Mouse (Mus musculus): ENCODE measurements at regions not wholly inside any gene's neighbourhood (a gene's known extent, or its start where the extent isn't known, plus 50 kb on each side); places are given as distances from the start of the nearest gene placed in this dataset.
"Not testable (repeated sequence)": the region's sequence is repeated elsewhere in the genome, so short reads cannot be mapped to it uniquely, and the experiment has no call there.

- H3K9me3 ChIP-seq (replicated peaks); H3K4me1 ChIP-seq; ATAC-seq (ENCODE audit: low FRiP score); H3K4me3 ChIP-seq (replicated peaks); H3K36me3 ChIP-seq; H3K9ac ChIP-seq (replicated peaks); H3K27me3 ChIP-seq (replicated peaks); H3K4me2 ChIP-seq; H3K27ac ChIP-seq (replicated peaks): not testable (repeated sequence)
- 44% methylated on average over 2 of the region's 2 CpGs for WGBS
Observed at GRCm38 (mm10) chr15:19242962-19243361, 424.2 kb downstream of the Cdh10 start.

DNA sequence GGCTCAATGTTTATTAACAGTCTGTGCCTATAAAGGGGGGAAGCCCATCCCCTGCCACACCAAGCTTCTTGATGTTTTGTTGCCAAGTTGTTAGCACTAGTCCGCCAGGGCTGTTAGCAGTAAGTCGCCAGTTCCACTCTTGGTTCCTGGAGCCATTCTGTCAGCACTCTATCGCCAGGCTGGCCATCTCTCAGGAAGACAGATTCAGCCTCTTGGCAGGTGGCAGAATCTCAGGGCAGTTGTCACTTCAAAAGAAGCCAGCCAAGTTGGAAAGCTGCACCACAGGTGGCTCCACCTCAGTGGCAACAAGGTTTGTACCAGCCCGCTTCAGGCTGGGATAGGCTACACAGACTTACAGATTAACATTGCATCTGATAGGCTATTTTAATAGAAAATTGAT is 428.7 kb downstream of the Cdh10 start:
- 78% methylated on average over 4 of the region's 4 CpGs for WGBS
- H3K4me3 ChIP-seq (replicated peaks), result no peak overlapping the region

DNA sequence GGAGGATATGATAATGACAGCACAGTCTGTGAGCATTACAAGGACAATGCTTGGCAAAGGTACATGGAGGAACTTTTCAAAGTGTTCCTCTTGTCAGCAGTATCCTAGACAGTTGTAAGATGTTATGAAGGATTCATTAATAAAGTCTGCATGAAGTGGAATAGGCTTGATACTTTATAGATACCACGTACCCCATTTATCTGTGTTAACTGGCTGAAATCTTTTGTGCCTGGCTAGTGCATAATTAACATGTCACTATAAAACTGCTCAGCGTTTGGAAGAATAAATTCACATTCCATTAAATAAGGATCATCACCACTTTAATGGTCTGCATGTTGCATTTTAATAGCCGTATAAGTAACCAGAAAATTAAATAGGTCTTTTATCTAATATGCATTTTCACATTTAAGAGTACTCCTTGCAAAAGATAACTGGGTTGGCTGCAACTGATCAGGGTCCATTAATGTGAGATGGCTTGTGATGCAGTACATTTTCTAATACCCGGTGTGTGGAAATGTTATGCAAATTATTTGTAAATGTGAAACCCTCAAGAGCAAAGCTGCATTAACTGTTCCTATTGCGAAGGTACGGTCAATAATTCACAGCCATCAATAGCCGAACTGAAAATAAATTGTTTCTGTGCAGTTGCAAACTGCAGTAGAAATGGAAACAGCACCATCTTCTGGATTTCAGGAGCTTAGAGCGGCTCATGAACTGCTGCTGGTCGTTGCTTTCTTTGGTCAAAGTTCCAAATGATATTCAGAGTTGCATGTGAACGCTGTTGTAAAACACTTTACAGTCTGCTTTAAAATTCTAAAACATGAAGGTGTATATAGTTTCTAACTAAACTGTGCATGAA is 457.4 kb downstream of the Cdh10 start:
- Histone ChIP-seq H3K36me3 (no peaks in the 10 kb centered on the region), H3K9ac (replicated peaks) (no peak overlapping the region), H3K27me3 (replicated peaks) (no peaks in the 10 kb centered on the region), H3K4me1 (no peaks in the 10 kb centered on the region), H3K9me3 (replicated peaks) (no peaks in the 10 kb centered on the region), H3K4me2 (peak overlapping the region; percentile 50), H3K4me3 (replicated peaks) (peak overlapping the region; percentile 32), H3K27ac (replicated peaks) (no peak overlapping the region)
- WGBS, result 24% methylated on average over 10 of the region's 10 CpGs
- ATAC-seq (ENCODE audit: low FRiP score), result peak; percentile 74

More for the DNA sequence above, 428.7 kb downstream of the Cdh10 start:
- no peaks in the 10 kb centered on the region for H3K9me3 ChIP-seq (replicated peaks)
- no peak for ATAC-seq (ENCODE audit: low FRiP score)
- H3K4me1 ChIP-seq, result no peaks in the 10 kb centered on the region
- H3K27ac ChIP-seq (replicated peaks), result no peak overlapping the region
- no peak overlapping the region for H3K4me2 ChIP-seq
- no peak overlapping the region for H3K9ac ChIP-seq (replicated peaks)
- H3K27me3 ChIP-seq (replicated peaks), result no peaks in the 10 kb centered on the region
- H3K36me3 ChIP-seq, result no peaks in the 10 kb centered on the region

GRCm38 (mm10) chr15:19316380-19316779 is 497.6 kb downstream of the Cdh10 start:
- 78% methylated on average over 1 of the region's 1 CpGs for WGBS
- ATAC-seq (ENCODE audit: low FRiP score), result no peak
- Histone ChIP-seq H3K4me1 (no peaks in the 10 kb centered on the region), H3K4me2 (no peak overlapping the region), H3K27ac (replicated peaks) (no peak overlapping the region), H3K9ac (replicated peaks) (no peak overlapping the region), H3K9me3 (replicated peaks) (no peaks in the 10 kb centered on the region), H3K27me3 (replicated peaks) (no peaks in the 10 kb centered on the region), H3K36me3 (no peaks in the 10 kb centered on the region), H3K4me3 (replicated peaks) (no peak overlapping the region)

DNA sequence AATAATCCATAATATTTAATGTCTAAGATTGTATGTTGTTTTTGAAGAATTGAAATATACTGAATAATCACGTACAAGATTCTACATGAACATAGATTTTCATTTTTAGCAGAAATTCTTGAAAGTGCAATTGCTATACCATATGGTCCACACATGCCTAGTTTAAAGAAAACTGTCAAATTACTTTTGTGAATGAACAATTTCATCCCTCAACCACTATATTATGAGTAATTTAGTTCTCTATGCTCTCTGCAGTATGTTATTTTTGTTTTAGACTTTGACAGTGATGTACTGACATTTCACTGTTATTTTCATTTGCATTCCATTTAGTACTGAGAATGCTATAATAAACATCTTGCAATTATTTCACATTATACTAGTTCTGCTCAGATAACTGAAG is 537.6 kb downstream of the Cdh10 start:
- Histone ChIP-seq H3K4me2 (no peak overlapping the region), H3K4me3 (replicated peaks) (no peak overlapping the region), H3K9ac (replicated peaks) (no peak overlapping the region), H3K27me3 (replicated peaks) (no peaks in the 10 kb centered on the region), H3K36me3 (no peaks in the 10 kb centered on the region), H3K27ac (replicated peaks) (no peak overlapping the region), H3K9me3 (replicated peaks) (no peaks in the 10 kb centered on the region), H3K4me1 (no peaks in the 10 kb centered on the region)
- WGBS, result 72% methylated on average over 1 of the region's 1 CpGs
- no peak for ATAC-seq (ENCODE audit: low FRiP score)

DNA sequence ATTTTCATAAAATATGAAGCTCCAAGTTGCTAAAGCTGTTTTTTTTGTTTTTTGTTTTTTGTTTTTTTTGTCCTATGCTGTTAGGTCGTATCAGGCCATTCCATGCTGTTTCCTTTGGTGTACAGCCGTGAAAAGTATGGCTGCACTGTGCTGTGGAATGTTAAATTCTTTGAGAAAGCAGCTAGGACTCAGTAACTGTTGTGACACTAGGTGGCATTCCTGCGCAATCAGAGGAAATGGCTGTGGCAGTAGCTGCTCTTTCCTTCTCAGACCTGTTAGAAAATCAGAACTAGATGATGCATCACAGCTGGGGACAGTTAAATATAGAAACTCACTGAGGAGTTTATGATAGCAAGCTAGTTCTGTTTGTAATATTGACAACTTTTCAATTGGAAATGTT is 541.9 kb downstream of the Cdh10 start:
- Histone ChIP-seq H3K36me3 (no peaks in the 10 kb centered on the region), H3K27me3 (replicated peaks) (no peaks in the 10 kb centered on the region), H3K4me2 (no peak overlapping the region), H3K4me1 (no peaks in the 10 kb centered on the region), H3K27ac (replicated peaks) (no peak overlapping the region), H3K4me3 (replicated peaks) (no peak overlapping the region), H3K9ac (replicated peaks) (no peak overlapping the region), H3K9me3 (replicated peaks) (no peaks in the 10 kb centered on the region)
- 41% methylated on average over 3 of the region's 3 CpGs for WGBS
- ATAC-seq (ENCODE audit: low FRiP score), result peak; percentile 76; the same call in 1 of the 2 replicates

GRCm38 (mm10) chr15:19389951-19390350 is 571.2 kb downstream of the Cdh10 start:
- Histone ChIP-seq H3K9ac (replicated peaks) (no peak overlapping the region), H3K27ac (replicated peaks) (no peak overlapping the region), H3K9me3 (replicated peaks) (no peaks in the 10 kb centered on the region), H3K4me2 (no peak overlapping the region), H3K4me1 (no peaks in the 10 kb centered on the region), H3K27me3 (replicated peaks) (no peaks in the 10 kb centered on the region), H3K36me3 (no peaks in the 10 kb centered on the region), H3K4me3 (replicated peaks) (no peak overlapping the region)
- no peak for ATAC-seq (ENCODE audit: low FRiP score)
- 90% methylated on average over 4 of the region's 4 CpGs for WGBS

GRCm38 (mm10) chr15:19391250-19391982 is 572.7 kb downstream of the Cdh10 start:
- 87% methylated on average over 6 of the region's 6 CpGs for WGBS
- ATAC-seq (ENCODE audit: low FRiP score), result no peak

GRCm38 (mm10) chr15:19395681-19396080 is 576.9 kb downstream of the Cdh10 start:
- Histone ChIP-seq H3K4me1 (no peaks in the 10 kb centered on the region), H3K4me3 (replicated peaks) (no peak overlapping the region), H3K27ac (replicated peaks) (no peak overlapping the region), H3K4me2 (no peak overlapping the region), H3K36me3 (no peaks in the 10 kb centered on the region), H3K9me3 (replicated peaks) (no peaks in the 10 kb centered on the region), H3K9ac (replicated peaks) (no peak overlapping the region), H3K27me3 (replicated peaks) (no peaks in the 10 kb centered on the region)
- ATAC-seq (ENCODE audit: low FRiP score), result no peak
- WGBS, result 100% methylated on average over 1 of the region's 1 CpGs

More at GRCm38 (mm10) chr15:19391250-19391982, 572.7 kb downstream of the Cdh10 start:
- H3K4me2 ChIP-seq, result no peak overlapping the region
- no peaks in the 10 kb centered on the region for H3K36me3 ChIP-seq
- H3K4me1 ChIP-seq, result no peaks in the 10 kb centered on the region
- no peak overlapping the region for H3K9ac ChIP-seq (replicated peaks)
- no peaks in the 10 kb centered on the region for H3K9me3 ChIP-seq (replicated peaks)
- no peak overlapping the region for H3K4me3 ChIP-seq (replicated peaks)
- no peak overlapping the region for H3K27ac ChIP-seq (replicated peaks)
- H3K27me3 ChIP-seq (replicated peaks), result no peaks in the 10 kb centered on the region
